Mouse (Mus musculus): Measurements from ENCODE around the gene Ccl22.

DNA sequence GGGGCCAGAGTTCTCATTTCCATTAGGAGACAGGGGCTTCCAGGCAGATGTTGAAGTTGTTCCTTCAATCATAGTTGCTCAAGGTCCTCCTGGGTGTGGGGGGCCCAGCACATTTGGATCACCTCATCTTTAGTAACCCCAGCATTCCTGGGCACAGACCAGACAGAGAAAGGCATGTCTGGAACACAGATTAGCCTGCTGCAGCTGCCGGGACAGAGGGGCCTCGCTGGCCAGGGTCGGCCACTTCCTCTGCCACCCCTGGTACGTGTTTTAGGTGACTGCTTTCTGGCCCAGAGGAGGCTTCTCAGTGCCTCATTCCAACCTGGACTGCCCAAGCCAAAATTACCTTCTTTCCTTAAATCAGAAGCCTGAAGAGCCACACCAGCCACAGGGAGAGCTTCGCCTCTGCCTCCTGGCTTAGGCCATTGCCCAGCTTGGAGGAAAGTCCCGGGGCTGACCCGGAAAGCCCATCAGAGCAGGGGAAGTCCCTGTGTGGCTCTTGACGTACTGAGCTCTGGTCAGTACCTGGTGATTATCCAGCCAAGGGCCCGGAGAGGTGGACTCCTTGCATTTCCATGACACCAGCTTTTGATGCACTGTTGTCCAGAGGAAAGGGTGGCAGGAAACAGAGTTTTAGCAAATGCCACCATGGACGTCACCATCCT is 39.7 kb upstream of the Ccl22 start:
- TF ChIP-seq CTCF (IDR thresholded peaks at IDR 0.05; ENCODE audit: low read depth) = no peak
- no peak for TF ChIP-seq EP300 (optimal IDR thresholded peaks at IDR 0.05)

Data from stomach, postnatal 0 days (tissue).